Mouse (Mus musculus): Measurements from ENCODE around the gene Zfp689. TPM values are rescaled to one million over a fixed set of nuclear protein-coding genes. Genes with fewer than 3 reads are reported as not detected.
"Not testable (repeated sequence)": the region's sequence is repeated elsewhere in the genome, so short reads cannot be mapped to it uniquely, and the experiment has no call there.

Zfp689 gene
- polyA plus RNA-seq, 1 experiment from 2014 or later: 9.6 TPM

DNA sequence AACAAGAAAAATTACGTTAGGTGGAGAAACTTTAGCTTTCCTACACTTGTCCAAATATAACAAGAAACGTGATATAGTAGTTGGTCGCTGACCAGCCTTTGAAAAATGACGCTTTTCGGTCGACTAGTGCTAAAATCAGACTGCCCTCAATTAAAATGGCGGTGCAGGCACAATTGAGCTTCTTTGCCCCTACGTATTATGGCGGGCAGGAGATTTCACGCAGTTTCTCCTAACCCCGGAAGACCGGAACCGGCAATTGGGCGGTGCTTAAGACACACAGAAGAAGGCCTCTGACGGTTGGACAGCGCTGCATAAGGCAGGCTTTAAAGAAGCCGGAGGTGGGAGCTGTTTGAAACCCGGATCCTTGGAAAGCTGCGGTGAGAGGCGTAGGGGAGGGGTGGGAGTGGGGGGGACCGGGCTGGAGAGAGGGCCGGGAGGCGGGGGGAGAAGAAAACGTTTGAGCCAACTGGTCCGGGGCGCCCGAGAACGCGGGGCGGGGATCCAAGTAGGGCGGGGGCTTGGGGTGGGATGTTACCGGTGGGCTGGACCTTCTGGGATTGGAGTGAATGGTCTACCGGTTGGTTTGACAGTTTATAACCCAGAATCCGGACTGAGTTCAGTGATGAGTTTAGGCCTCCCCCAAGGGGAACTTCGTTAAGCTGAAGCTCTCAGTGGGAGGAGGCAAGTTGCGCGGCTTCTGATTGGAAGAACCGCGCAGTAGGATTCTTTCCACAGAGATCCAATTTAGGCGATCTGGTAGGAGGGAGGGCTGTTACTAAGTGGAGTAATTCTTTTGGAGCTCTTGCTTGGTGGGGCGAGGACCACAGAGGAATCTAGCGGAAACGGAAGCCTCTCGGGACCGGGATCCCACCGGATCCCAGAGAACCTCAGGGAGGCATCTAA is 22.0 kb upstream of the Zfp689 start:
- peak; percentile 94 for ATAC-seq (ENCODE audit: insufficient read depth)
- H3K9me3 ChIP-seq (ENCODE audit: low read depth, low read length): no peaks in the 10 kb centered on the region; the same call in 1 of the 2 replicates
- DNase-seq: peak; percentile 98
- peaks cover 6% of the 10 kb centered on the region for H3K4me1 ChIP-seq (ENCODE audit: insufficient read depth)
- peak overlapping the region; percentile 84 for H3K9ac ChIP-seq
- peak overlapping the region; percentile 93 for H3K4me2 ChIP-seq
- WGBS: under 1% methylated on average over 46 of the region's 46 CpGs
- peak overlapping the region; percentile 73 for H3K4me3 ChIP-seq (ENCODE audit: low read depth, low read length)
- peaks cover 46% of the 10 kb centered on the region for H3K36me3 ChIP-seq (ENCODE audit: insufficient read depth)
- peak overlapping the region; percentile 95 for H3K27ac ChIP-seq (ENCODE audit: low read depth)
- TF ChIP-seq CTCF (IDR thresholded peaks at IDR 0.05; ENCODE audit: low read depth): no peak
- no peaks in the 10 kb centered on the region for H3K27me3 ChIP-seq (ENCODE audit: insufficient read depth, low read length)

GRCm38 (mm10) chr7:127470011-127470715 is 21.2 kb upstream of the Zfp689 start:
- TF ChIP-seq CTCF (IDR thresholded peaks at IDR 0.05; ENCODE audit: low read depth): no peak
- Histone ChIP-seq H3K36me3 (ENCODE audit: insufficient read depth) (peaks cover 41% of the 10 kb centered on the region), H3K9ac (peak overlapping the region; percentile 84), H3K27ac (ENCODE audit: low read depth) (peak overlapping the region; percentile 95), H3K9me3 (ENCODE audit: low read depth, low read length) (no peaks in the 10 kb centered on the region; the same call in 1 of the 2 replicates), H3K4me1 (ENCODE audit: insufficient read depth) (peaks cover 6% of the 10 kb centered on the region), H3K27me3 (ENCODE audit: insufficient read depth, low read length) (no peaks in the 10 kb centered on the region), H3K4me2 (peak overlapping the region; percentile 93), H3K4me3 (ENCODE audit: low read depth, low read length) (peak overlapping the region; percentile 73)
- 8% methylated on average over 10 of the region's 10 CpGs for WGBS
- ATAC-seq (ENCODE audit: insufficient read depth) (0 out of 2 replicates have a peak, but pooled peaks have one; percentile 11), DNase-seq (peak; percentile 8)

DNA sequence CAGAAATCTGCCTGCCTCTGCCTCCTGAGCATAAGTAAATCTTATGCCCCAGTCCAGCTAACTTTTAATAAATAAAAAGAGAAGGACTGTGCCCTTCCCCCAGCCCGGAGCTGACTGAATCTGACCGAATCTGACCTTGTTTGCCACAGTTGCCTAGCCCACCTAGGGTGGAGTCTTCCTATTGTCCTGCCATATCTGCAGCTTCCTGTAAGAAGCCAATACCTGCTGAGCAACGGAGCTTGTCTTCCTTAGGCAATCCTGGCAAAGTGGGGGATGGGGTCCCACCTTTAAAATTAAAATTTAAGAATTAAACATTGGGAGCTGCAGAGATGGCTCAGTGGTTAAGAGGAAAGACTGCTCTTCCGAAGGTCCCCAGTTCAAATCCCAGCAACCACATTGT is 17.6 kb upstream of the Zfp689 start:
- Histone ChIP-seq H3K4me3 (ENCODE audit: low read depth, low read length) (no peak overlapping the region), H3K4me1 (ENCODE audit: insufficient read depth) (no peaks in the 10 kb centered on the region), H3K36me3 (ENCODE audit: insufficient read depth) (peaks cover 34% of the 10 kb centered on the region), H3K27me3 (ENCODE audit: insufficient read depth, low read length) (no peaks in the 10 kb centered on the region), H3K9ac (no peak overlapping the region), H3K9me3 (ENCODE audit: low read depth, low read length) (no peaks in the 10 kb centered on the region; the same call in 1 of the 2 replicates), H3K4me2 (no peak overlapping the region), H3K27ac (ENCODE audit: low read depth) (no peak overlapping the region)
- TF ChIP-seq CTCF (IDR thresholded peaks at IDR 0.05; ENCODE audit: low read depth): no peak
- ATAC-seq (ENCODE audit: insufficient read depth): no peak
- 92% methylated on average over 4 of the region's 4 CpGs for WGBS
- no peak for DNase-seq

GRCm38 (mm10) chr7:127465670-127466069 is 16.7 kb upstream of the Zfp689 start:
- ATAC-seq (ENCODE audit: insufficient read depth); H3K9me3 ChIP-seq (ENCODE audit: low read depth, low read length); H3K27me3 ChIP-seq (ENCODE audit: insufficient read depth, low read length); DNase-seq; H3K4me3 ChIP-seq (ENCODE audit: low read depth, low read length); H3K4me1 ChIP-seq (ENCODE audit: insufficient read depth); H3K27ac ChIP-seq (ENCODE audit: low read depth); H3K4me2 ChIP-seq; H3K9ac ChIP-seq: not testable (repeated sequence)
- peaks cover 41% of the 10 kb centered on the region for H3K36me3 ChIP-seq (ENCODE audit: insufficient read depth)
- 98% methylated on average over 2 of the region's 2 CpGs for WGBS

- H3K4me3 ChIP-seq (ENCODE audit: low read depth, low read length): no peak overlapping the region
Measured at GRCm38 (mm10) chr7:127465191-127465590, 16.2 kb upstream of the Zfp689 start.

DNA sequence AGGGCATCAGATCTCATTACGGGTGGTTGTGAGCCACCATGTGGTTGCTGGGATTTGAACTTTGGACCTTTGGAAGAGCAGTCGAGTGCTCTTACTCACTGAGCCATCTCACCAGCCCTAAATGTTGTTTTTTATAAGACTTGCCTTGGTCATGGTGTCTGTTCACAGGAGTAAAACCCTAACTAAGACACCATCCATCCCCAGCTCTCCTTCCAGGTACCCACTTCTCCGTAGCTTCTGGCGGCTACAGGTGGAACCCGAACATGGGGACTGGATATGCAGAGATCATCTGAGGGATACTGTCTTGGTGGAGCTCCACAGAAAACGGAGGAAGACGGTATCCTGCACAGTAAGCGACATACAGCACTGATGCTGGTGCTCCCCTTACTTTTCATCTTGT is 10.4 kb upstream of the Zfp689 start, which contains the start of gene Prr14:
TSS of gene Prr14 (plus strand) at position 301 of the 400 bp plus-strand sequence.
- not testable (repeated sequence) for H3K9me3 ChIP-seq (ENCODE audit: low read depth, low read length); H3K27me3 ChIP-seq (ENCODE audit: insufficient read depth, low read length); H3K27ac ChIP-seq (ENCODE audit: low read depth); DNase-seq; ATAC-seq (ENCODE audit: insufficient read depth); H3K4me3 ChIP-seq (ENCODE audit: low read depth, low read length); H3K9ac ChIP-seq; H3K4me2 ChIP-seq; H3K4me1 ChIP-seq (ENCODE audit: insufficient read depth)
- H3K36me3 ChIP-seq (ENCODE audit: insufficient read depth): peaks cover 55% of the 10 kb centered on the region
- 95% methylated on average over 7 of the region's 8 CpGs for WGBS

More at GRCm38 (mm10) chr7:127465191-127465590, 16.2 kb upstream of the Zfp689 start:
- H3K9me3 ChIP-seq (ENCODE audit: low read depth, low read length): no peaks in the 10 kb centered on the region; the same call in 1 of the 2 replicates
- H3K4me2 ChIP-seq: no peak overlapping the region
- ATAC-seq (ENCODE audit: insufficient read depth): no peak
- no peak for TF ChIP-seq CTCF (IDR thresholded peaks at IDR 0.05; ENCODE audit: low read depth)
- peaks cover 45% of the 10 kb centered on the region for H3K36me3 ChIP-seq (ENCODE audit: insufficient read depth)
- no peaks in the 10 kb centered on the region for H3K4me1 ChIP-seq (ENCODE audit: insufficient read depth)
- no peak overlapping the region for H3K27ac ChIP-seq (ENCODE audit: low read depth)
- DNase-seq: no peak
- 88% methylated on average over 3 of the region's 3 CpGs for WGBS
- H3K27me3 ChIP-seq (ENCODE audit: insufficient read depth, low read length): no peaks in the 10 kb centered on the region
- no peak overlapping the region for H3K9ac ChIP-seq

DNA sequence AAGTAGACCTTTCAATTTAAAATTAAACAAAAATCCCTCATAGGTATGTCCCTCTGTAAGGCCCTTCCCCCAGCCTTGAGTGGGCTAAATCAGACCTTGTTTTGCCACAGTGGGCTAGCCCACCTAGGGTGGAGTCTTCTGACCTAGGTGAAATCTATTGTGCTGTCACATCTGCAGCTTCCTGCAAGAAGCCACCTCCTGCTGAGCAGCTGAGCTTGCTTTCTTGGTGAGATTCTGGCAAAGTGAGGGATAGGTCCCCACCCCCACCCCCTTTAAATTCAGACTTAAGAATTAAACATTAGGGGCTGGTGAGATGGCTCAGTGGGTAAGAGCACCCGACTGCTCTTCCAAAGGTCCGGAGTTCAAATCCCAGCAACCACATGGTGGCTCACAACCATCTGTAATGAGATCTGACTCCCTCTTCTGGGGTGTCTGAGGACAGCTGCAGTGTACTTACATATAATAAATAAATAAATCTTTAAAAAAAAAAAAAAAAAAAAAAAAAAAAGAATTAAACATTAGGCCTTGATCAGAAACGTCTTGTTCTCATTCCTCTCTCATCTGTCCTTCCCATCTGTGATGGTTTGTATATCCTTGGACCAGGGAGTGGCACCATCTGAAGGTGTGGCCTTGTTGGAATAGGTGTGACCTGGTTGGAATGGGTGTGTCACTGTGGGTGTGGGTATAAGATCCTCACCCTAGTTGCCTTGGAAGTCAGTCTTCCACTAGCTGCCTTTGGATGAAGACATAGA is 9.6 kb upstream of the Zfp689 start:
- not testable (repeated sequence) for H3K9me3 ChIP-seq (ENCODE audit: low read depth, low read length); H3K27ac ChIP-seq (ENCODE audit: low read depth); H3K4me2 ChIP-seq; ATAC-seq (ENCODE audit: insufficient read depth); H3K9ac ChIP-seq; H3K4me1 ChIP-seq (ENCODE audit: insufficient read depth); H3K4me3 ChIP-seq (ENCODE audit: low read depth, low read length); H3K27me3 ChIP-seq (ENCODE audit: insufficient read depth, low read length); DNase-seq
- WGBS: 85% methylated on average over 3 of the region's 3 CpGs
- H3K36me3 ChIP-seq (ENCODE audit: insufficient read depth): peaks cover 55% of the 10 kb centered on the region

All from lung, embryonic 14.5 days (tissue).